Mouse (Mus musculus) liver, adult 2 months (tissue): ENCODE data around the gene Supt5. TPM values are rescaled to one million over a fixed set of nuclear protein-coding genes. Genes with fewer than 3 reads are reported as not detected.

Experiments
- DNase-seq: peaks from one replicate; pipeline ENCODE4 v3.0.0-alpha.2; 2011; ENCODE audit warnings: low read depth, low spot score; ENCODE audit errors: extremely low read depth
- H3K27ac ChIP-seq: fragments of 200-500 bp; replicated peaks from 2 replicates; pipeline ENCODE4 v1.5.1; 2012; ENCODE audit warnings: low read depth, mild to moderate bottlenecking, control low read depth, inconsistent platforms, low read length; ENCODE audit not compliant: insufficient read depth
- H3K27me3 ChIP-seq: fragments of 200-500 bp; 2 replicates; pipeline ENCODE4 v1.6.1; 2012; ENCODE audit warnings: mild to moderate bottlenecking, moderate library complexity, low read length, inconsistent platforms; ENCODE audit not compliant: control insufficient read depth, insufficient read depth
- H3K36me3 ChIP-seq: fragments of 200-500 bp; 2 replicates; pipeline ENCODE4 v1.6.1; 2012; ENCODE audit warnings: low read length, inconsistent platforms; ENCODE audit not compliant: control insufficient read depth, insufficient read depth
- H3K4me1 ChIP-seq: fragments of 200-500 bp; 2 replicates; pipeline ENCODE4 v1.6.1; 2011; ENCODE audit warnings: low read length; ENCODE audit not compliant: control insufficient read depth, insufficient read depth
- H3K4me3 ChIP-seq: fragments of 200-500 bp; 2 replicates; pipeline ENCODE4 v1.5.1; 2011; ENCODE audit warnings: low read depth, mild to moderate bottlenecking, control low read depth, low read length, moderate library complexity; ENCODE audit not compliant: insufficient read depth
- H3K79me2 ChIP-seq: fragments of 200-500 bp; 2 replicates; pipeline ENCODE4 v1.6.1; 2012; ENCODE audit warnings: inconsistent platforms, mild to moderate bottlenecking, low read length, moderate library complexity; ENCODE audit not compliant: control insufficient read depth, insufficient read depth
- H3K9ac ChIP-seq: fragments of 200-500 bp; 2 replicates; pipeline ENCODE4 v1.6.1; 2012; ENCODE audit warnings: low read depth, mild to moderate bottlenecking, control low read depth, inconsistent platforms, low read length
- CTCF ChIP-seq: fragments of 200-500 bp; IDR thresholded peaks from 2 replicates; pipeline ENCODE4 v1.5.1; 2011; ENCODE audit warnings: low read depth, low read length, control low read depth
- POLR2A ChIP-seq: fragments of 200-500 bp; IDR thresholded peaks from 2 replicates; pipeline ENCODE4 v1.6.1; 2011; ENCODE audit warnings: low read length, control low read depth; ENCODE audit not compliant: insufficient read depth; ENCODE audit errors: extremely low read depth
- WGBS: fragments of 180-500 bp; shearing (Covaris S2); methylation state at CpG from one replicate; pipeline ENCODE4 v1.1.7; 2018; 5-methylcytosine and 5-hydroxymethylcytosine counted together
- polyA plus RNA-seq: library from polyadenylated mRNA; depleted of rRNA; stranded (reverse); fragments of >200 nt; gene quantifications from 2 replicates; pipeline ENCODE4 v1.2.3, GENCODE M21; 2012
- total RNA-seq: library from RNA; depleted of rRNA; stranded (reverse); fragments of >200 nt; gene quantifications from 2 replicates; pipeline ENCODE4 v1.2.3, GENCODE M21; 2014

Supt5 gene
- total and polyA plus RNA-seq, 2 experiments: 15.1 to 67.3 TPM

DNA sequence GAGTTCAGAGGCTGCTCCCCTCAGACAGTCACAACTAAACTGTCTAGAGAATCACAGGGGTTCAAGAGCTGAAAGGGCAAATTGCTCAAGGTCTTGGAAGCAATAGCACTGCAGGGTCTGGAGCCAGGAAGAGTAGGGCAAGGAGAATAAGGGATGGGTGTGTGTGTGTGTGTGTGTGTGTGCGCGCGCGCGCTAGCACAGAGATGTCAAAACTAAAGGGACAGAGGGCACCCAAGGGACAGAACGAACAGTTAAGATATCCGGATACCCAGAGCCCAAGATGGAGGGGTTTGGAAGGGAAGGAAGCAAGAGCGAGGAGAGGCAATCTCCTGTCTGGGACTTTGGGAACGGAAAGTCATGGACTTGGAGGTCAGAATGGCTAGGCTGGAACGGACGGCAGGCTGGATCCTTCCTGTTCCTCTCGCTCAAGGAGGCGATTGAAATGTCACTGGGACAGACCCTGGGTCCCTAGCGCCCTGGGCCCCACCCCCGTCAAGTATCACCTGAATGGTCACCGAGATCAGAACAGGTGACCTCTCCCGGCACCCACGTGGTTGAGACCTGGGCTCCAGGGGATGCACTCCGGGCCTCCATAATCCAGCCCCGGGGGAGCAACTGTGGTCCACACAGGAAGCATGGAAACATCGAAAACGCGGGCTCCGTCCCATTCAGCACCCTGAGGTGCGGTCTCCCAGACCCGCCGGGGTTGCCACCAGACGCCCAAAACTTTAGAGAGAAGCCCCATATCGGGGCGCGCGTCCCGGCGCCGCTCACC lies 27.2 kb downstream of the Supt5 start:
- Histone ChIP-seq H3K4me1 (peaks cover 4% of the 10 kb centered on the region), H3K9ac (peak overlapping the region; percentile 77), H3K79me2 (no peaks in the 10 kb centered on the region), H3K27me3 (no peaks in the 10 kb centered on the region), H3K4me3 (peak overlapping the region; percentile 69), H3K27ac (no peak overlapping the region), H3K36me3 (peaks cover 15% of the 10 kb centered on the region)
- peak; percentile 14 for DNase-seq
- WGBS: 5% methylated on average over 35 of the region's 35 CpGs
- no peak for TF ChIP-seq CTCF
- no peak for TF ChIP-seq POLR2A

DNA sequence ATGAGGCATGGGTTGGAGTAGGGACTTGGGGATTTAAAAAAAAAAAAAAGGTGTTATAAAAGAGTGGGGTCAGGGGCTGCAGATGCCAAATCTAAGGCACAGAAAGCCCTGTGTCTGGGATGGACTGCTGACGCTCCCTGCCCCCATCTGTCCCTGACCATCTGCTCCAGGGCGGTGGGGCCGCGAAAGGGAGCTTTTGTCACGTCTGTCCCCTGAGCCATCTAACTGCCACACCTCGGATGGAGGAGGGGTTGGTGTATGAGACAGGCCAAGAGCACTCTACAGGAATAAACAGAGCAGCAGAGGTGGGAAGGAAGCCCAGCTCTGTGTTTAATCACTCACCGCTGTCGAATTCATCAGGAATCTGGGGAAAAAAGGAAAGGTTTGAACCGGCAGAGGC lies 28.8 kb downstream of the Supt5 start:
- no peak overlapping the region for H3K4me3 ChIP-seq
- no peak for DNase-seq
- TF ChIP-seq CTCF: no peak
- TF ChIP-seq POLR2A: no peak
- peaks cover 4% of the 10 kb centered on the region for H3K4me1 ChIP-seq
- no peaks in the 10 kb centered on the region for H3K27me3 ChIP-seq
- H3K9ac ChIP-seq: no peak overlapping the region
- H3K27ac ChIP-seq: no peak overlapping the region
- peaks cover 6% of the 10 kb centered on the region; the same call in 1 of the 2 replicates for H3K36me3 ChIP-seq
- no peaks in the 10 kb centered on the region for H3K79me2 ChIP-seq
- 87% methylated on average over 9 of the region's 9 CpGs for WGBS

DNA sequence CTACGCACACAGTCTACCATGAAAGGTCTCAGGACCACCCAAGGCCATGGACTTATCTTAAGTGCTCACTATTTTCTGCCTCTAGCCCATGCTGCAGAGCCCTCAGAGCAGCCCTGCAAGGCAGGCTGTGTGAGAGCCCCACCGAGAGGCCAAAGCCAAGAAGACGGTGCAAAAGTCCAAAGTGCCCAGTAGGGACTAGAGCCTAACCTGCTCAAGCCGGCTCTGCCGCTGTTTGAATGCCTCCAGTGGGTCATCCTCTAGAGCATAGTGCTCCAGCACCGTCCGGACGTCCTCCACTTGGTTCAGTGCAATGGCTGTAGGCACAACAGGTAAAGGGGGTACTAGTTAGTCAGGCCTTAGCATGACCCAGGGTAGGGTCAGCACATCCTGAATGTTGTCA lies 32.3 kb downstream of the Supt5 start:
- Histone ChIP-seq H3K4me1 (peaks cover 3% of the 10 kb centered on the region), H3K36me3 (peaks cover 6% of the 10 kb centered on the region; the same call in 1 of the 2 replicates), H3K4me3 (no peak overlapping the region), H3K9ac (no peak overlapping the region), H3K27ac (no peak overlapping the region), H3K79me2 (no peaks in the 10 kb centered on the region), H3K27me3 (peaks cover 5% of the 10 kb centered on the region; the same call in 1 of the 2 replicates)
- TF ChIP-seq CTCF: no peak
- TF ChIP-seq POLR2A: no peak
- 93% methylated on average over 8 of the region's 8 CpGs for WGBS
- DNase-seq: no peak

DNA sequence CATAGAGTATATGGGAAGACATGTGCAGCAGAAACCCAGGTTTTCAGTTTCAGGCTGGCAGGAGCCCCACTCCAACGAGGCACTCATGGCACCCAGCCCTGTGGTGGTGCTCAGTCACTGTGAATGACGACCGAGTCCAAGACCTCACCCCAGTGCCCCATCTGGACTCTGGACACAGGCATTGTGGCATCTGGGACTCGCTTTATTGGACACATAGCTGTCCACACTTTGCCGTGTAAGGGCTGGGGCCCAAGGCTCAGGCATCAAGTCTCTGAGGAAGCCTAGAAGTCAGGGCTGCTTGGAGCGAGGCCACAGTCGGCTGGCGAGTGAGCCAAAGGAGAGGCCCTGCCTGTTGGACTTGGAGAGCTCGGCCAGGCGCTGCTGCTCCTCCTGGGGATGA lies 32.9 kb downstream of the Supt5 start:
- DNase-seq: no peak

DNA sequence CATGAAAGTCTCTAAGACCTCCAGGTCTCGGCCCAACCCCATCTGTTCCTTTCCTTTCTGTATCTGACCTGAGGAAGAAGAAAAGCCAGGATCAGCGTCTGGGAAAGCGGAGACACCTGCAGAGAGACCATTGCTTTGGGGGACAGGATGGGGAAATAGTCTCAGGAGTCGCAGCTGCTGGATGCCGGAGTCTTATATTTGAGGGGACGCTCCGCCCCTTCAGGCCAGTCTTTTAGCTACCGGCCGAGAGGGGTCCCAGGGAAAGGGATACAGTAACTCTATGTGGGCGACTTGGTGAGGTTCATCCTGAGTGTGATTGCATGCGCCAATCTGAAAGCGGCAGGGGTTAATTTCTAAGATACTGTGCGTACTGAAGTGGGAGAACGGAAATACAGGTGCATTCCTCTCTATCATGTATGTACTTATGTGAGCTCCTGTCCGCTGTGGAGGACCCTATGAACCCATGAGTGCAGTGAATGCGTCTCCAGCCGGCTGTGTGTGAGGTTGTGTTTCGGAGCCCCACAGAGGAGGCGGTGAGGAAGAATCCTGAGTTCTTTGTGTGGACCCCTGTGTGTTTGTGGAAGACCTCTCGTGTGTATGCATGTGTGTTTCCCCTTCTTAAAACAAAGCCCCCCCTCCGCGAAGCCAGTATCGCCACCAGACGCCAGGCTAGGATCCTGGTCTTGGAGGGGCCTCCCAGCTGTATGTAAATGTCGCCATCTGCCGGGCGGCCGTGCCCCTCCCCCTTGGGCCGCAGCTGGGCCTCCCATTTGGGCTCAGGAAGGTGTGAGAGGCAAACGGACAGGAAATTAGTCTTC lies 36.7 kb downstream of the Supt5 start, which contains the start of gene Dll3:
Gene Dll3, minus strand, starts transcription at position 623 of the 818 bp plus-strand sequence.
- TF ChIP-seq CTCF: peak; percentile 59
- no peak for TF ChIP-seq POLR2A
- Histone ChIP-seq H3K9ac (no peak within 1 kb of the TSS), H3K79me2 (no peaks in the 10 kb centered on the region), H3K27ac (no peak within 1 kb of the TSS), H3K27me3 (peaks cover 7% of the 10 kb centered on the region), H3K4me1 (no peaks in the 10 kb centered on the region), H3K36me3 (peaks cover 4% of the 10 kb centered on the region; the same call in 1 of the 2 replicates), H3K4me3 (no peak within 1 kb of the TSS)
- 6% methylated on average over 30 of the region's 30 CpGs for WGBS
- DNase-seq: no peak

More for the DNA sequence above, 32.9 kb downstream of the Supt5 start:
- peaks cover 6% of the 10 kb centered on the region; the same call in 1 of the 2 replicates for H3K36me3 ChIP-seq
- no peak overlapping the region for H3K27ac ChIP-seq
- H3K4me1 ChIP-seq: no peaks in the 10 kb centered on the region
- H3K27me3 ChIP-seq: peaks cover 7% of the 10 kb centered on the region; the same call in 1 of the 2 replicates
- WGBS: 89% methylated on average over 10 of the region's 10 CpGs
- H3K4me3 ChIP-seq: no peak overlapping the region
- no peak for TF ChIP-seq POLR2A
- no peak for TF ChIP-seq CTCF
- H3K9ac ChIP-seq: no peak overlapping the region
- H3K79me2 ChIP-seq: no peaks in the 10 kb centered on the region
